Mouse (Mus musculus) right cerebral cortex, postnatal 36 days (tissue): ENCODE results near the gene Spata9.

Experiments
- DNase-seq, 2 experiments: peaks; one replicate each; pipeline ENCODE4 v3.0.0; 2022; ENCODE audit warnings: low spot score in 2 of 2, mixed read lengths in 1 of 2

Spata9 gene

DNA sequence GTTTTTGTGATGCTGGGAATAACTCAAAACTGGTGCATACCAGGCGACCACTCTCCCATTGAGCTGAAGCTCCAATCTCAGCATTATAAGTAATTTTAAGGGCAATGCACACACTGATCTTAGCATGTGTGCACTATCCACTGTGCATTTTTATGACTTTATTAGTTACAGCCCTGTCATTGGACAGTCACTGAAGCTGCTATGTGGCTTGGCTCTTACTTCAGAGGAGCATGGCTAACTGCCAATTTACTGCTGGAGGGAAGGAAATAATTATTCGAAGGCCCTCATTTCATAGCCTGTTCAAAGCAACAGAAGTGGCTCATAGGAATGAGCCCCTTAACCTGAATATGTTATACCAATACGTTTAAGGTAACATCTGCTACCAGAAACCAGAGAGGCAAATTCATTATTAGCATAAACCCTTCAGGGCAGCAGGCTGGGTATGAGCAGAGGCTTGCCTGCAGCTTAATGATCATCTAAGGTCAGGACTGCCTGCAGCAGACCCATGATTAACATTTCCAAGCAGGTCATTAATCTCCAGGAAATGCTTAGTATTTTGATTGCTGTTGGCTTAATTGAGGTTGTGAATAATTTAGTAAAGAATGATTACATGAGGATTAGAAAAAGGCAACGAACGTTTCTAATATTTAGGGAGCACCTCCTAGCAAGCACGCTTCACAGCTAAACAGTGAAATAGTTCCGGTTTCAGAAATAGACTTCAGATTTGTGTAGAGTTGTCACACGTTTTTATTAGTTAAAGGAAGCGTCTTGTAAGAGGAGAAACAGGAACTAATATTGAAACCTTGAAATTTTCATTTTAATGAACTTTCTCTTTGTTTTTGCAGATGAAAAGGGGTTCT, 25.4 kb downstream of the Spata9 start:
- no peak for DNase-seq

GRCm38 (mm10) chr13:76003272-76003671, 36.3 kb downstream of the Spata9 start:
- DNase-seq, result no peak

- DNase-seq, result no peak
Observed at GRCm38 (mm10) chr13:76014511-76014910, 47.6 kb downstream of the Spata9 start.

DNA sequence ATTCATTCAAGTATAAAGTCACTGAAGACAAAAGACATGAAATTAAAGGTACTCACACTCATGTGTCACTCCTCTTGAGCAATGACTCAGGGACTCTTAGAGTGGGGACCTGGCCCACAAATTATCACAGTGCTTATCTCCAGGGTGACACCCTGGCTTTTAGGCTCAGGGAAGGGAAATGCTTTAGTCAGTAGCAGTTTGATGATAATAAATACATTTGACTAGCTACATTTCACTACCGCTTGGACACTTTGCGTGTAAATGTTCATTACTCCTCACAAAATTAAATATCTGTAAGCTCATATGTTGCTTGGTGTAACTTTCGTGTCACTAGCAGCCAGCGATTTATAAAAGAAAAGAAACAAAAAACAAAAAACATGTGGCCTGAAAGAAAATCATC, 50.5 kb downstream of the Spata9 start:
- no peak for DNase-seq

DNA sequence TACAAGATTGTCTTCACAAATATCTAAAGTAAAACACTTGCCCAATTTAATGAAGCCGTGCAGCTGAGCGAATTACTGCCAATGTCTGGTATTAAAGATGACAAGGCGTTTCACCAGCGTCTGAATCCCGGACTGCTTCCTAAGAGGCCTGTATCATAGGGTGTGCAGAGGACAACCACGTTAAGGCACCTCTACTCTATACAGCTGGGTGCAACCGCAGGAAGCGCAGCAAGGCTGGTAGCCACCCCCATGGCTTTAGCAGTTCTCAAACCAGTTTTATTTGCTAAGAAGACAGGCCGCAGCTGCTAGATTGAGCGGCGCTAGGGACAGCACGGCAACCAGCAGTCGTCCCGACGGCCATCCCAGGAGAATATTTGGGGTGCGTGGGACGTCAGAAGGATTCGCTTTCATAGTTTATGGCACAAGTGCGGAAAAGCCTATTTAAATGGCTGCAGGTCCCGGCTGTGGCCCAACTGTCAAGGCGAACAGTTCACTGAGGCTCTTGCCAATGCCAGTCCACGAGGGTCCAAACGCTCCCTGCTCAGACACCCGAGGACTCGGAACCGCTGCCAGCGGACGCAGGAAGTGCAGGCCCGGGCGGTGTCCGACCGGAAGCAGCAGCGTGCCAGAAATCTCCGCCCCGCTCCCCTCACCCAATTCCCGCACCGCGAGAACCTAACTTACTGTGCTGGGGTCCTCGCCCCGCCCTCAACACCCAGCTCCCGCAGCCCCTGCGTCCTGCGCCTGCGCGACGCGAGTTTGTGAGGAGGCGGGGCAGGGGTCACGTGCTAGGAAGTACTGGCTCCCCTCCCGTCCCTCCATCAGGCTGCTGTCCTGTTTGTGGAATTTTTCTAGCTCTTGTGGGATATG, 51.3 kb downstream of the Spata9 start, which contains the start of gene Rfesd:
Rfesd (minus strand) TSS at position 746 of the 870 bp plus-strand sequence.
- DNase-seq, result peak; percentile 94 to 95

DNA sequence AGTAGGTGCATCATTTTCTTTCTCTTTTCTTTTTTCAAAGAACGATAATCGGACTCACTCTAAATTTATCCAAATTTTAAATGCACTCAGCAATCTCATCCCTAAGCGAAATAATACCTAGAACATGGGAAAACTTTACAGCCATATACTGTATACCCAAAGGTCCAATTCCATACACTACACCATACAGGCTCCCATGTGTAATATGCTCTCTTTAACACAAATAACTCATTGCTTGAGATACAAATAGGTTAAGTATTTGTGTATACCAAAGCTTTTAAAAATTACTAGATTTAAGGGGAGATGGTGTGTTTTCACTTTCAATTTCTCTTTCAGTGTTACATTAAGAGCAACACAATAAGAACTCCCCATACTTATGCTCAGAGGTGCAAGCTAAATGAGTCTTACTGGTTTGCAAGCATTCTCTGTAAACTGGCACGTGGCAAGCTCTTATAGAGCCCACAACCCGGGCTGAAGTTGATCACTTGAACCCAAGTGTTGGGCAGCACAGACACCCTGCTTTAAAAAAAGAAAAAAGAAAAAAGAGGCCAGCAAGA, 52.0 kb downstream of the Spata9 start:
- no peak for DNase-seq

DNA sequence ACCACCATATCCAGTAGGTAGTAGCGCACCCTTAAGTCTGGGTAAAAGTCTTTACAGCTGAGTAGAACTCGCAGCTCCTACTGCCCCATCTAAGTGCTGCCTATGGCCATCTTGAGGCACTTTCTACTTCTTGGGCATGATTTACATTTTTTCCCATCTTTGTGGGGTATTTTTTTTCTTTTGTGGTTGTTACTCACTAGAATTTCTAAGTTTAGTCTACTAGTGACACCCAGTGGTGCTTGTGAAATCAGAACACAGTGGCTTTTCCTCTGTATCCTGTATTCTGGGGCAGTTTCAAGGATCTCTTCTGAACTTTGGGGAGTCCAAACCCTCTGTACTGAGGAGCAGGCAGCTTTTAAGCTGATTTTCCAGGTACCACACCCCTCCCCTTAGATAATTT, 54.8 kb downstream of the Spata9 start:
- no peak for DNase-seq

- DNase-seq, result no peak
Observed at GRCm38 (mm10) chr13:76024588-76024987, 57.6 kb downstream of the Spata9 start.

- no peak for DNase-seq
Observed at GRCm38 (mm10) chr13:76042455-76042854, 75.5 kb downstream of the Spata9 start.

DNA sequence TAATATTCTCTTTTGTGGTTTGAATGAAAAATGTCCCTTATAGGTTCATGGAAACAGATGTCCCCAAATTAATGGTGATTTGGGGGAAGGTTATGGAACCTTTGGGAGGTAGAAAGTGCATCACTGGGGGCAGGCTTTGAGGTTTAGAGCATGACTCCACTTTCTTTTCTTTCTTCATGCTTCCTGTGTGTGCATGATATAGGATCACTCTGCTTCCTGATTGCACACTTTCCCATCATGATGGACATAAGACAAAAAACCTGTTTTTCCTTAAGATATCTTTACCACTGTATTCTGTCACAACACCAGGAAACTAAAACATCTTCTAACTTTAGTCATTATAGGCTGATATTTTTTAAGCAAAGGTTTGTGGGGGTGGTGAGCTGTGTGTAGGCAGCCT, 78.0 kb downstream of the Spata9 start:
- no peak for DNase-seq
